Mouse (Mus musculus): ENCODE data around the gene Syne1. TPM values are rescaled to one million over a fixed set of nuclear protein-coding genes. Genes with fewer than 3 reads are reported as not detected.

Syne1 gene
- total and polyA plus RNA-seq, 2 experiments, result 9.6 to 26.4 TPM

DNA sequence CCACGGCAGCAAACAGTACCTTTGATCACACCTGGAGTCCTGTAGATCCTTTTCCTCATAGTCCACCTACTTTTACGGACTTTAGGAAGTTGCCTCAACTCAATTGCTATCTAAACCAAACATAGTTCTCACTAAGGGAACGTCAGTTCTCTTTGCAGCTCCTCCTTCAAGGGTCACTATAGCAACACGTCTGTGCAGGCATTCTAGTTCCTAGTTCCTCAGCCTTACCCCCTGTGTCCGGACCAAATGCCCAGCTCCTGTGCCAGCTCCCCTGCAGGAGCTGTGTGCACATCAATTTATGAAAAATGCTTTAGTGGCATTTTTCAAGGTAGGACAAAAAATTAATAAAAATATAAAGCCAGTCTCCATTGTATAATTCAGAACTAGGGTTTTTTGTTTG lies 63.2 kb downstream of the Syne1 start:
- Histone ChIP-seq H3K4me1 (ENCODE audit: control insufficient read depth, insufficient read depth, low read length) (no peaks in the 10 kb centered on the region), H3K36me3 (ENCODE audit: control insufficient read depth, insufficient read depth, low read length) (no peaks in the 10 kb centered on the region), H3K79me2 (ENCODE audit: control insufficient read depth, insufficient read depth, low read length) (no peaks in the 10 kb centered on the region), H3K4me3 (ENCODE audit: insufficient read depth, low read depth, low read length) (no peak overlapping the region), H3K9ac (ENCODE audit: low read depth, low read length) (no peak overlapping the region), H3K27me3 (ENCODE audit: control insufficient read depth, insufficient read depth, low read length) (no peaks in the 10 kb centered on the region), H3K27ac (replicated peaks; ENCODE audit: insufficient read depth, low read depth, low read length) (no peak overlapping the region)
- TF ChIP-seq CTCF (IDR thresholded peaks at IDR 0.05; ENCODE audit: low read depth, low read length) (no peak), POLR2A (IDR thresholded peaks at IDR 0.05; ENCODE audit: extremely low read depth, insufficient read depth, low read length) (no peak)
- 26% methylated on average over 5 of the region's 5 CpGs for WGBS
- DNase-seq (ENCODE audit: extremely low read depth, low read depth, low spot score), result no peak

DNA sequence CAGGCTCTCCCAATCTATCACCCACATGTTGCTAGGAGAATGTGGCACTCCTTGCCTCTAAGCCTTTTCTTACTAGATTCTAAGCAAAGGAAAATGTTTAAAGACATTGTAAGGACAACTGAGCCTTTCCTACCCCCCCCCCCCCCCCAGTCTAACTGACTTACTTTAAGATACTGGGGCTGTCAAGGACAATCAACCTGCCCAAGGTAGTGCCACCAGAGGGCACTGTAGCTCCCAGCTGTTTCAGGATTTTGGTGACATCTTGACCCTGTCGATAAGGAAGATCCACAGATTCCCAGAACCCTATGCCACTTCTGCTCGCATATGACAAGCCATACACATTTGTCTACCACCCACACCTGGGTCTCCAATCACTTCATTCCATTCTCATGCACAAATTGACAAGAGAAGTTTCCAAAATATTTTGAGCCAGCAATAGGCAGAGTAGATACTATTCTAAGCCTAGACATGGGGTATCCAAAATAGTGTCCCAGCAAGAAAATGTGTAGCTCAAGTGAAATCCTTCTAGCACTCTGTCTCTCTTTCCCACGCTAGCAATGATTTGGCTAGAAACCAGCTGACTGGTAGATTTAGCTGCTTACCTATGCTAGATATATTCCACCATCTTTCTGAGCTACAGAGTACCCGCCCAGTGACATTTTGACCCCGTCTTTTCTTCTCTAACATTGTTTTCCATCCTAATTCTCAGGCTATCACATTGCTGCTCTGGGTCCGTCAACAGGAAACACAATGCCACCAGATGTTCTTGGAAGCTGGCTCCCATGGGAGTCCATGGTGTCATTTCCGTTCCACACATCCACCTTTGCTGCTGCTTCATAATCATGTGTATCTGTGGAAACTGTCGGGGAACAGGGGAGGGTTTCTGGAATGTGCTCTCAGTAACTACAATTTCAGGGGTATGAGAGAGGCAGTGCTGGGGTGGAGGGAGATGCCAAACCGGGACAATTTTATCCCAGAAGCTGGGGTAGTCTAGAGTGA lies 70.4 kb downstream of the Syne1 start:
- no peak for DNase-seq (ENCODE audit: extremely low read depth, low read depth, low spot score)
- H3K9ac ChIP-seq (ENCODE audit: low read depth, low read length), result no peak overlapping the region

DNA sequence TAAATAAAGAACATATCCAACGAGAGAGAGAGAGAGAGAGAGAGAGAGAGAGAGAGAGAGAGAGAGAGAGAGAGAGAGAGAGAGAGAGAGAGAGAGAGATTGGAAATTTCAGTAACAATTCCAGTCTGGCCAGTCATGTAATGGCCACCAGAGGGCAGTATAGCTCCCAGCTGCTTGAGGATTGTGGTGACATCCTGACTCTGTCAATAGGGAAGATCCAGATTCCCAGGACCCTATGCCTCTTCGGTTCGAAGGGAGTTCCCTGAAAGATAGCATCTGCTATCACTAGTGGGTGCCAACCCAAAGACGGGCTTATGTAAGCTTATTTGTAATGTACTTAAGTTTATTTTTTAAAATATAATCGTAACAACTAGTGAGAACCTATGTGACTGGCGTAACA lies 71.2 kb downstream of the Syne1 start:
- H3K27ac ChIP-seq (replicated peaks; ENCODE audit: insufficient read depth, low read depth, low read length), result no peak overlapping the region
- WGBS, result 54% methylated on average over 6 of the region's 6 CpGs
- peak; percentile 20 for DNase-seq (ENCODE audit: extremely low read depth, low read depth, low spot score)
- no peak overlapping the region for H3K9ac ChIP-seq (ENCODE audit: low read depth, low read length)
- H3K79me2 ChIP-seq (ENCODE audit: control insufficient read depth, insufficient read depth, low read length), result no peaks in the 10 kb centered on the region
- TF ChIP-seq CTCF (IDR thresholded peaks at IDR 0.05; ENCODE audit: low read depth, low read length) (peak; percentile 67), POLR2A (IDR thresholded peaks at IDR 0.05; ENCODE audit: extremely low read depth, insufficient read depth, low read length) (no peak)
- H3K4me3 ChIP-seq (ENCODE audit: insufficient read depth, low read depth, low read length), result no peak overlapping the region
- H3K27me3 ChIP-seq (ENCODE audit: control insufficient read depth, insufficient read depth, low read length), result no peaks in the 10 kb centered on the region
- H3K4me1 ChIP-seq (ENCODE audit: control insufficient read depth, insufficient read depth, low read length), result no peaks in the 10 kb centered on the region
- no peaks in the 10 kb centered on the region for H3K36me3 ChIP-seq (ENCODE audit: control insufficient read depth, insufficient read depth, low read length)

More for the DNA sequence above, 70.4 kb downstream of the Syne1 start:
- Histone ChIP-seq H3K36me3 (ENCODE audit: control insufficient read depth, insufficient read depth, low read length) (no peaks in the 10 kb centered on the region), H3K27ac (replicated peaks; ENCODE audit: insufficient read depth, low read depth, low read length) (no peak overlapping the region), H3K79me2 (ENCODE audit: control insufficient read depth, insufficient read depth, low read length) (no peaks in the 10 kb centered on the region), H3K4me1 (ENCODE audit: control insufficient read depth, insufficient read depth, low read length) (no peaks in the 10 kb centered on the region), H3K4me3 (ENCODE audit: insufficient read depth, low read depth, low read length) (no peak overlapping the region), H3K27me3 (ENCODE audit: control insufficient read depth, insufficient read depth, low read length) (no peaks in the 10 kb centered on the region)
- WGBS, result 77% methylated on average over 9 of the region's 9 CpGs
- peak; percentile 16; the same call in 1 of the 2 replicates for TF ChIP-seq CTCF (IDR thresholded peaks at IDR 0.05; ENCODE audit: low read depth, low read length)
- TF ChIP-seq POLR2A (IDR thresholded peaks at IDR 0.05; ENCODE audit: extremely low read depth, insufficient read depth, low read length), result no peak

DNA sequence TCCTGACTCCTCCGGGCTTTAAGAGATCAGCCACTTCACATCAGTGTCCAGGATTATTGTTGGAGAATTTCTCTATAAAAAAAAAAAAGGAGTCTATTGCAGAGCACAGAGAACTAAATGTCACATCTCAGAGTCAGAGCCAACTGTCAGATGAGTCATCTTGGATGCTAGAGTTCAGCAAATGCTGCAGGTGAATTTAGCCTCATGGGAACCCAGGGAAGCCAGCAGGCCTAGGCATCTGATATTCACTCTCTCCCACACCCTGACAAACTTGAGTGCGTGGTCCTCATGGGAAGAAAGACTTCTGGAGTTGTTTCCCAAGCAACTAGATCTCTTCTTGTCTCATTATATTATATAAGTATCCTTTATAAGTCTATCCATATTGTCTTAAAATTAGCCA lies 82.6 kb downstream of the Syne1 start:
- no peak for DNase-seq (ENCODE audit: extremely low read depth, low read depth, low spot score)
- Histone ChIP-seq H3K36me3 (ENCODE audit: control insufficient read depth, insufficient read depth, low read length) (no peaks in the 10 kb centered on the region), H3K79me2 (ENCODE audit: control insufficient read depth, insufficient read depth, low read length) (no peaks in the 10 kb centered on the region; the same call in 1 of the 2 replicates), H3K27ac (replicated peaks; ENCODE audit: insufficient read depth, low read depth, low read length) (no peak overlapping the region), H3K4me3 (ENCODE audit: insufficient read depth, low read depth, low read length) (no peak overlapping the region), H3K27me3 (ENCODE audit: control insufficient read depth, insufficient read depth, low read length) (no peaks in the 10 kb centered on the region), H3K4me1 (ENCODE audit: control insufficient read depth, insufficient read depth, low read length) (no peaks in the 10 kb centered on the region), H3K9ac (ENCODE audit: low read depth, low read length) (no peak overlapping the region)
- 91% methylated on average over 2 of the region's 2 CpGs for WGBS
- TF ChIP-seq CTCF (IDR thresholded peaks at IDR 0.05; ENCODE audit: low read depth, low read length), result no peak

DNA sequence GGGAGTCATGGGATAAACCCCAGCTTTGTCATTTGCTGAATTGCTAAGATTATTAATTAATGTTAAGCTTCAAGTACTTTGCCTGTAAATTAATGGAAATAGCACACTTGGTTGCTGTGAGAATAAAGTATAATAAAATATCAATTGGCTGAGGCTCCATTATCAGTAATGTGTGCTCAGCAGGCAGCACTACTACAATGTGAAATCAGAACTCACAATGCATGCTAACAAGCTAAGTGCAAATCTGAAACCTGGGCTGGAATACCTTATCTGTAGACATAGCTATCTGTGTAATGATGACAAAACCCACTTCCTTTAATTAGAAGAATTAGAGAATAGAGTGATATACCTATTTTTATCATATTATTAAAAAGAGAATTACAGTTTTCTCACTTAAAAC lies 97.5 kb downstream of the Syne1 start:
- Histone ChIP-seq H3K4me1 (ENCODE audit: control insufficient read depth, insufficient read depth, low read length) (peaks cover 2% of the 10 kb centered on the region; the same call in 1 of the 2 replicates), H3K36me3 (ENCODE audit: control insufficient read depth, insufficient read depth, low read length) (no peaks in the 10 kb centered on the region), H3K9ac (ENCODE audit: low read depth, low read length) (no peak overlapping the region), H3K27ac (replicated peaks; ENCODE audit: insufficient read depth, low read depth, low read length) (no peak overlapping the region), H3K4me3 (ENCODE audit: insufficient read depth, low read depth, low read length) (no peak overlapping the region), H3K27me3 (ENCODE audit: control insufficient read depth, insufficient read depth, low read length) (no peaks in the 10 kb centered on the region), H3K79me2 (ENCODE audit: control insufficient read depth, insufficient read depth, low read length) (no peaks in the 10 kb centered on the region)
- no peak for TF ChIP-seq CTCF (IDR thresholded peaks at IDR 0.05; ENCODE audit: low read depth, low read length)
- TF ChIP-seq POLR2A (IDR thresholded peaks at IDR 0.05; ENCODE audit: extremely low read depth, insufficient read depth, low read length), result no peak
- no peak for DNase-seq (ENCODE audit: extremely low read depth, low read depth, low spot score)

DNA sequence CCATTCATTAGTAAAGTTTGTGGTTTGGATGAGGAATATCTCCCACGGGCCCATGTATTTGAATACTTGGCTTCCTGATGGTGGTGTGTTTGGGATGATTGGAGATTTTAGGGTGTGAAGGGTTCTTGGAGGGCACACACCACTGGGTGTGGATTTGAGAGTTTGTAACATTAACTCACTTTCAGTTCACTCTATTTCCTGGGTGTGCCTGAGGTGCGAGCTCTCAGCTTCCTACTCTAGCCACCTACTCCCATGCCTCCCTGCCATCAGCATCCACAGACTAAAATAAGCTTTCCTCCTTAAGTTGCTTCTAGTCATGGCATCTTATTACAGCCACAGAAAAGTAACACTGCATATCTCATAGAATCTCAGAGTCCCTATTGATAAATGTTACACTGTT lies 101.3 kb downstream of the Syne1 start:
- H3K9ac ChIP-seq (ENCODE audit: low read depth, low read length), result no peak overlapping the region
- WGBS, result 93% methylated on average over 2 of the region's 2 CpGs
- no peak for TF ChIP-seq POLR2A (IDR thresholded peaks at IDR 0.05; ENCODE audit: extremely low read depth, insufficient read depth, low read length)
- TF ChIP-seq CTCF (IDR thresholded peaks at IDR 0.05; ENCODE audit: low read depth, low read length), result no peak
- no peaks in the 10 kb centered on the region for H3K27me3 ChIP-seq (ENCODE audit: control insufficient read depth, insufficient read depth, low read length)
- no peaks in the 10 kb centered on the region for H3K79me2 ChIP-seq (ENCODE audit: control insufficient read depth, insufficient read depth, low read length)
- no peak for DNase-seq (ENCODE audit: extremely low read depth, low read depth, low spot score)
- no peaks in the 10 kb centered on the region for H3K36me3 ChIP-seq (ENCODE audit: control insufficient read depth, insufficient read depth, low read length)
- no peaks in the 10 kb centered on the region for H3K4me1 ChIP-seq (ENCODE audit: control insufficient read depth, insufficient read depth, low read length)
- H3K4me3 ChIP-seq (ENCODE audit: insufficient read depth, low read depth, low read length), result no peak overlapping the region
- no peak overlapping the region for H3K27ac ChIP-seq (replicated peaks; ENCODE audit: insufficient read depth, low read depth, low read length)

Measured in liver, adult 2 months (tissue).